Mouse (Mus musculus) neural tube, embryonic 12.5 days (tissue): ENCODE measurements around the gene Cbx4. TPM values are rescaled to one million over a fixed set of nuclear protein-coding genes. Genes with fewer than 3 reads are reported as not detected.

ENCODE experiments used
- polyA plus RNA-seq: library from polyadenylated mRNA; unstranded; fragments of >200 nt; fragmentation: Nextera tagmentation; extraction: Ambion mirVana; gene quantifications from 2 replicates; pipeline ENCODE4 v1.2.1, GENCODE M21; 2016

Gene Cbx4
- polyA plus RNA-seq, 1 experiment from 2014 or later: 12.5 TPM

Other genes starting within 250 kb of the Cbx4 start
- gene Rbfox3, start 174.6 kb downstream of the Cbx4 start, polyA plus RNA-seq: 44.8 and 52.6 TPM in 2 replicates
- not detected in 2 replicates for gene Enpp7, start 98.0 kb downstream of the Cbx4 start, polyA plus RNA-seq
- gene Cbx2, start 63.3 kb downstream of the Cbx4 start, polyA plus RNA-seq: 46.6 and 47.6 TPM in 2 replicates
- 8.6 and 9.9 TPM in 2 replicates for gene Cbx8, start 45.3 kb downstream of the Cbx4 start, polyA plus RNA-seq
- 26.0 and 38.1 TPM in 2 replicates for gene Tbc1d16, start 142.3 kb upstream of the Cbx4 start, polyA plus RNA-seq
- 11.5 and 18.0 TPM in 2 replicates for gene Ccdc40, start 142.4 kb upstream of the Cbx4 start, polyA plus RNA-seq
- 40.9 and 43.0 TPM in 2 replicates for gene Gaa, start 181.7 kb upstream of the Cbx4 start, polyA plus RNA-seq
- gene Eif4a3, start 213.9 kb upstream of the Cbx4 start, polyA plus RNA-seq: 311 and 324 TPM in 2 replicates
- 0.06 and 0.15 TPM in 2 replicates for gene Card14, start 221.5 kb upstream of the Cbx4 start, polyA plus RNA-seq